In the genomic region with DNA sequence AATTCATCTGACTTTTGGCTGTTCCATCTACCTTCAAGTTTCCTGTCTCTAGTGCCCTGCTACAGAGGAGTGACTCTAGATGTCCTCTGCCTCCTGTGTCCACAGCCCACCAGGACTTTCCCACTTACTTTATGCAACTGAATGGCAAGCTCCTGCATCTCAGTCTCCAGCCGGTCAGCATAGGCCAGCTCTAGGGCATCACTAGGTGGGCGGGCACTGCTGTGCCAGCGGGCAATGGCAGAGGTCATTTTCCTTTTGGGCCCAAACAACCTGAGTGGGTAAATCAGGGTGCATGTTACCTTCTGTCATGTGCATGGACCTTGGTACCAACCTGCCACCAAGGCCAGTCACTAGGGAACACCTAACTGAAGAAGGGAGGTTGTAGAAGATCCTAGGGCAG, we compare ENCODE assay signal across 22 mouse cellular contexts. TPM values are rescaled to one million over a fixed set of nuclear protein-coding genes. Genes with fewer than 3 reads are reported as not detected.
DNase-seq lines count a peak whose midpoint lies in the region; TF ChIP-seq lines count a peak whose summit lies in the region.
"Had no signal": no experiment of that assay in that cellular context is flagged by ENCODE, and none has a peak within 500 bp of the region (broad histone marks: within the 10 kb centered on the region; RNA-seq: fewer than 3 reads in every experiment).

No protein-coding gene starts in this region.

- H3K9ac ChIP-seq in heart, adult 2 months (ENCODE audit: low read depth, low read length): no peak overlapping the region

- no peaks in the 10 kb centered on the region for H3K36me3 ChIP-seq in heart, adult 2 months (ENCODE audit: control insufficient read depth, insufficient read depth, low read length)

- peaks cover 2% of the 10 kb centered on the region for H3K4me1 ChIP-seq in heart, adult 2 months (ENCODE audit: control insufficient read depth, insufficient read depth, low read length)

- TF ChIP-seq POLR2A in heart, adult 2 months (IDR thresholded peaks at IDR 0.05; ENCODE audit: insufficient read depth, low read depth, low read length): no peak

- TF ChIP-seq CTCF in heart, adult 2 months (IDR thresholded peaks at IDR 0.05): no peak
- TF ChIP-seq CTCF in layer of hippocampus, adult 2 months (conservative IDR thresholded peaks at IDR 0.05): no peak

- no peaks in the 10 kb centered on the region for H3K27me3 ChIP-seq in heart, adult 2 months (ENCODE audit: control insufficient read depth, insufficient read depth, low read length)
- H3K27me3 ChIP-seq: CH12.LX, Patski had no signal

- 96% methylated on average over 3 of the region's 3 CpGs for WGBS in heart, adult 2 months

- no peaks in the 10 kb centered on the region; the same call in 1 of the 2 replicates for H3K79me2 ChIP-seq in heart, adult 2 months (replicated peaks; ENCODE audit: control insufficient read depth, insufficient read depth, low read length)

- H3K4me3 ChIP-seq in heart, adult 2 months: no peak overlapping the region
- no peak overlapping the region for H3K4me3 ChIP-seq in layer of hippocampus, adult 2 months

- intact Hi-C loops in heart, adult 2 months (cut with DNase I): no loop called here

- H3K27ac ChIP-seq in heart, adult 2 months: no peak overlapping the region
- H3K27ac ChIP-seq in layer of hippocampus, adult 2 months: 0 out of 2 replicates have a peak overlapping the region, but pooled peaks have one; percentile 7

- no peak for TF ChIP-seq EP300 in heart, adult 2 months (IDR thresholded peaks at IDR 0.05; ENCODE audit: insufficient read depth, low read depth, low read length)

- DNase-seq in heart, adult 11 months: peak; percentile 90
- DNase-seq in heart, adult 2 months: no peak
- DNase-seq in layer of hippocampus, adult 2 months (ENCODE audit: low spot score in 2 of 2): no peak
- DNase-seq in layer of hippocampus, postnatal 14 days (ENCODE audit: low spot score in 2 of 2): no peak
- DNase-seq: adrenal gland, adult 2 months; adrenal gland, adult 8-10 months; adrenal gland, postnatal 10 days; adrenal gland, postnatal 14 days; adrenal gland, postnatal 25 days; adrenal gland, postnatal 36 days; B cell, adult 2 months; cerebellum, adult 11 months; cerebellum, adult 11-12 months; cerebellum, adult 18-20 months had no signal

RNA-seq across cellular contexts. Expression of gene Nudt16l1, which starts 4.9 kb away (rescaled TPM):
- total RNA-seq in heart, adult 2 months (2021): 10 to 100 TPM; 16.7 to 17.1 TPM
- 38.9 and 44.5 TPM in 2 replicates for polyA plus RNA-seq in heart, adult 2 months (2012; rRNA removed)
- total RNA-seq in layer of hippocampus, adult 2 months (2021): 10 to 100 TPM; 79.1 to 79.6 TPM
- total RNA-seq in layer of hippocampus, postnatal 14 days (2021): 10 to 100 TPM; 75.5 to 77.1 TPM

RNA-seq across cellular contexts. Expression of gene Anks3, which starts 20.6 kb away (rescaled TPM):
- 10 to 100 TPM; 11.4 to 12.7 TPM for total RNA-seq in heart, adult 2 months (2021)
- 21.3 and 30.4 TPM in 2 replicates for polyA plus RNA-seq in heart, adult 2 months (2012; rRNA removed)
- 10 to 100 TPM; 75.8 to 98.0 TPM for total RNA-seq in layer of hippocampus, adult 2 months (2021)
- 10 to 100 TPM; 57.1 to 58.6 TPM for total RNA-seq in layer of hippocampus, postnatal 14 days (2021)

RNA-seq across cellular contexts. Expression of gene Sept12, which starts 54.2 kb away (rescaled TPM):
- not detected for total RNA-seq in heart, adult 2 months (2021)
- 0.20 and 0.23 TPM in 2 replicates for polyA plus RNA-seq in heart, adult 2 months (2012; rRNA removed)
- not detected for total RNA-seq in layer of hippocampus, adult 2 months (2021)
- total RNA-seq in layer of hippocampus, postnatal 14 days (2021): not detected
- total RNA-seq: adrenal gland, adult 18-20 months; adrenal gland, adult 2 months; adrenal gland, adult 8-10 months; adrenal gland, postnatal 10 days; adrenal gland, postnatal 14 days; adrenal gland, postnatal 25 days; adrenal gland, postnatal 36 days; MEL had no signal
- polyA plus RNA-seq: activated CD4-positive, CD25-positive, alpha-beta regulatory T cell, adult 4 months; adrenal gland, adult 2 months; brain, embryonic 14.5 days; C2C12; CD4-positive, CD25-positive, alpha-beta regulatory T cell, adult 4 months had no signal

RNA-seq across cellular contexts. Expression of gene Mgrn1, which starts 57.4 kb away (rescaled TPM):
- total RNA-seq in heart, adult 2 months (2021): 100 to 1,000 TPM; 148 to 168 TPM
- 274 and 284 TPM in 2 replicates for polyA plus RNA-seq in heart, adult 2 months (2012; rRNA removed)
- total RNA-seq in layer of hippocampus, adult 2 months (2021): 100 to 1,000 TPM; 211 to 212 TPM
- total RNA-seq in layer of hippocampus, postnatal 14 days (2021): 100 to 1,000 TPM; 190 to 194 TPM

Comparison
In these comparisons a context has a peak if more than half of its experiments do, and no peak if none do; other contexts are left out.
1. RNA of gene Nudt16l1, which starts 4.9 kb away (total RNA-seq): 79.1 to 79.6 TPM in layer of hippocampus, adult 2 months and 75.5 to 77.1 TPM in layer of hippocampus, postnatal 14 days; 16.7 to 17.1 TPM in heart, adult 2 months; every median in the first group is over 4 times any median in the second.
2. RNA of gene Anks3, which starts 20.6 kb away (total RNA-seq): 75.8 to 98.0 TPM in layer of hippocampus, adult 2 months and 57.1 to 58.6 TPM in layer of hippocampus, postnatal 14 days; 11.4 to 12.7 TPM in heart, adult 2 months; every median in the first group is over 4 times any median in the second.